Mouse (Mus musculus): ENCODE measurements at regions not wholly inside any gene's neighbourhood (a gene's known extent, or its start where the extent isn't known, plus 50 kb on each side); places are given as distances from the start of the nearest gene placed in this dataset.
"Not testable (repeated sequence)": the region's sequence is repeated elsewhere in the genome, so short reads cannot be mapped to it uniquely, and the experiment has no call there.

GRCm38 (mm10) chr4:8070693-8071092, 168.1 kb downstream of the Car8 start:
- not testable (repeated sequence) for TF ChIP-seq CTCF (IDR thresholded peaks at IDR 0.05; ENCODE audit: low read depth, low read length); POLR2A (IDR thresholded peaks at IDR 0.05; ENCODE audit: borderline replicate concordance, low read depth, low read length)

All from bone marrow macrophage, adult 2 months (primary cell).